Mouse (Mus musculus) kidney, embryonic 16.5 days (tissue): ENCODE data around the gene Foxn3. TPM values are rescaled to one million over a fixed set of nuclear protein-coding genes. Genes with fewer than 3 reads are reported as not detected.

ENCODE experiments used
- ATAC-seq: fragments of 200-750 bp; cut with Nextera tagmentation; 2 replicates; pipeline ENCODE4 v1.8.0; 2017; ENCODE audit warnings: moderate TSS enrichment; ENCODE audit not compliant: low FRiP score, low TSS enrichment
- H3K27ac ChIP-seq: fragments of 300-500 bp; sonication (generic); 2 replicates; pipeline ENCODE4 v1.5.1; 2014; ENCODE audit warnings: low read length
- H3K27me3 ChIP-seq: fragments of 300-500 bp; sonication (generic); 2 replicates; pipeline ENCODE4 v1.6.1; 2014; ENCODE audit warnings: low read length, control low read depth, mixed read lengths; ENCODE audit not compliant: insufficient read depth
- H3K36me3 ChIP-seq: fragments of 300-500 bp; sonication (generic); 2 replicates; pipeline ENCODE4 v1.6.1; 2014; ENCODE audit warnings: low read length, control low read depth, mixed read lengths; ENCODE audit not compliant: insufficient read depth
- H3K4me1 ChIP-seq: fragments of 300-500 bp; sonication (generic); 2 replicates; pipeline ENCODE4 v1.6.1; 2014; ENCODE audit warnings: low read length, control low read depth, mixed read lengths; ENCODE audit not compliant: insufficient read depth
- H3K4me2 ChIP-seq: fragments of 300-500 bp; sonication (generic); replicated peaks from 2 replicates; pipeline ENCODE4 v1.6.1; 2014; ENCODE audit warnings: low read depth, low read length
- H3K4me3 ChIP-seq: fragments of 300-500 bp; sonication (generic); 2 replicates; pipeline ENCODE4 v1.5.1; 2014; ENCODE audit warnings: mild to moderate bottlenecking, low read length
- H3K9ac ChIP-seq: fragments of 300-500 bp; sonication (generic); replicated peaks from 2 replicates; pipeline ENCODE4 v1.6.1; 2014; ENCODE audit warnings: low read length
- H3K9me3 ChIP-seq: fragments of 300-500 bp; sonication (generic); 2 replicates; pipeline ENCODE4 v1.6.1; 2016; ENCODE audit warnings: low read length, control low read depth
- WGBS: fragments of 180-500 bp; shearing (Covaris S2); extraction: QIAGEN DNeasy Blood & Tissue Kit; methylation state at CpG from one replicate; pipeline ENCODE4 v1.1.7; 2014; 5-methylcytosine and 5-hydroxymethylcytosine counted together
- polyA plus RNA-seq: library from polyadenylated mRNA; unstranded; fragments of >200 nt; fragmentation: Nextera tagmentation; extraction: Ambion mirVana; gene quantifications from 2 replicates; pipeline ENCODE4 v1.2.1, GENCODE M21; 2015

Gene Foxn3
- polyA plus RNA-seq, 1 experiment from 2014 or later, result 54.0 TPM

DNA sequence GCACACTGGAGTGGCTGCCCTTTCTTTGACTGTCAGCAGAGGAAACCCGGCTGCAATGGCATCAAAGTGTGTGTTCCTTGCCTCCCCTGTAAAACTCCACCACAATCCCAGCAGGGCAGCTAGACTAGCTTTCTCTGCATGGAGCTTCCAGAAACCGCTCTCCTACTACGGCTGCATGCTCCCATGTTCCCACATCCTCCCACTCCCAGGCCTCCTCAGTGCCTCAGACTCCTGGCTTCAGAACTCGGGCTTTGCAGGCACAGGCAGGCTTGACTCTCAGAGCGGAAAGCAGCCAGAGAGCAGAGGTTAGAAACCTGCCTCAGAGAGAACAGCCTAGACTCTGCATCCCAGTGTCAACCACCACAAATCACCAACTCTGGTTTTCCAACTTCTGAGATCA is 147.8 kb downstream of the Foxn3 start:
- Histone ChIP-seq H3K4me2 (no peak overlapping the region), H3K4me3 (no peak overlapping the region), H3K9ac (no peak overlapping the region), H3K9me3 (no peaks in the 10 kb centered on the region), H3K27ac (no peak overlapping the region), H3K36me3 (no peaks in the 10 kb centered on the region), H3K27me3 (no peaks in the 10 kb centered on the region), H3K4me1 (no peaks in the 10 kb centered on the region)
- WGBS, result 41% methylated on average over 5 of the region's 5 CpGs
- ATAC-seq, result no peak

DNA sequence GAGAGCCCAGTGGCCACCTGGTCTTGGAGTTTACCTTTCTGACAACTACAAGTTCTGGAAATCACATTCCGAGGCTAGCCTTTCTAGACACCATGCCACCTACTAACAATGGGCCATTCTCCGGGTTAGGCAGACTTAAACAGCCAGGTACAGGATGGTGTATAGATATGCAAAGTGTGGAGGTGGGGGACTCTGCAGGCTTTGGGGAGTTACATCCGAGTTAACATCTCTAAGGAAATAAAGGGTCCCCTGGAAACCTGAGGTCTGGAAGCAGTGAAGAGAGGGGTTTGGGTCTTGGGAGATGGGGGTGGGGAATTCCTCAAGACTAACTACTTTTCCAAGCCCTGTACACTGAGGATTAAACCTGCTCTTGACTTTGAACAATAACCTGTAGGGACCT is 150.9 kb downstream of the Foxn3 start:
- 54% methylated on average over 3 of the region's 3 CpGs for WGBS
- H3K9me3 ChIP-seq, result peaks cover 3% of the 10 kb centered on the region; the same call in 1 of the 2 replicates
- H3K4me1 ChIP-seq, result no peaks in the 10 kb centered on the region
- H3K36me3 ChIP-seq, result no peaks in the 10 kb centered on the region
- no peak overlapping the region for H3K4me2 ChIP-seq
- no peak for ATAC-seq
- no peaks in the 10 kb centered on the region for H3K27me3 ChIP-seq
- no peak overlapping the region for H3K9ac ChIP-seq
- H3K27ac ChIP-seq, result no peak overlapping the region
- H3K4me3 ChIP-seq, result no peak overlapping the region

GRCm38 (mm10) chr12:99412034-99412433 is 151.3 kb downstream of the Foxn3 start:
- ATAC-seq, result peak; percentile 76; the same call in 1 of the 2 replicates
- WGBS, result 34% methylated on average over 7 of the region's 7 CpGs
- no peaks in the 10 kb centered on the region for H3K4me1 ChIP-seq
- H3K4me2 ChIP-seq, result no peak overlapping the region
- no peak overlapping the region for H3K4me3 ChIP-seq
- no peak overlapping the region for H3K9ac ChIP-seq
- H3K27ac ChIP-seq, result no peak overlapping the region
- H3K36me3 ChIP-seq, result no peaks in the 10 kb centered on the region
- peaks cover 3% of the 10 kb centered on the region; the same call in 1 of the 2 replicates for H3K9me3 ChIP-seq
- no peaks in the 10 kb centered on the region for H3K27me3 ChIP-seq

DNA sequence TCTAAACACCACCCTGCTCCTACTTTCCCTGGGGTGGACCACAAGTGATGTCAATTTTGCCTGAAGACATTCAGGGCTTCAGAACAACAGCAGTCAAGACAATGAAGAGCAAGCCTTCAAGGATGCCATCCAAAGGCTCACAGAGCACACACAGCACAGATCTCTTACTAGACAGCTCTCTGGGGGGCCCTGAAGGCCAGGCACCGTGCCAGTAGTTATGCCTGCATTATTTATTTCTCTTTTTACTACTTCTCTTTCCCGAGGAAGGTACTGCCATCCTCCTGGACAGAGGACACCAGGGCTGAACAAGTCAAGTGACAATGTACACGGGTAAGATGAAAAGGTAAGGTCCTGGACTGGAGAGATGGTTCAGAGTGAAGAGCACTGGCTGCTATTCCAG is 154.7 kb downstream of the Foxn3 start:
- no peak overlapping the region for H3K4me3 ChIP-seq
- ATAC-seq, result no peak
- H3K9ac ChIP-seq, result no peak overlapping the region
- WGBS, result 57% methylated on average over 3 of the region's 3 CpGs
- H3K36me3 ChIP-seq, result no peaks in the 10 kb centered on the region
- no peaks in the 10 kb centered on the region for H3K4me1 ChIP-seq
- peaks cover 3% of the 10 kb centered on the region; the same call in 1 of the 2 replicates for H3K9me3 ChIP-seq
- no peak overlapping the region for H3K27ac ChIP-seq
- no peak overlapping the region for H3K4me2 ChIP-seq
- no peaks in the 10 kb centered on the region for H3K27me3 ChIP-seq

- 91% methylated on average over 16 of the region's 16 CpGs for WGBS
- H3K4me3 ChIP-seq, result no peak overlapping the region
Observed at GRCm38 (mm10) chr12:99408089-99408488, 155.3 kb downstream of the Foxn3 start.

DNA sequence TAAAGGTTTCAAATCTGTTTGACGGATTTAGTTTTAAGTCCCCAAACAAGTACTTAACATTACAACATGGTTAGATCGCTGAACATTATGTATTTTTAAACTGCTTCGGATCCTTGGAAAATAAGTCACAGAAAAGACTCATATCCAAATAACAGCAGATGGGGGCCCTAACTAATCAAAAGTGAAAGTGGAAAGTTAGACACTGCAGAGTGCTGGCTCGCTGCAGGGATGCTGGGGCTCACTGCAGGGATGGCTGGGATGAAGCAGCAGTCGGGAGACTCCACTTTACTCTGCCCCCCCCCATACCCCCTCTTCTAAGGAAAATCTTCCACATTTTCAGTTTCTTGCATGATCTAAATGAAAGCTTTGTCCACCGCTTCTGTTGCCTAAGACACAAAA is 156.1 kb downstream of the Foxn3 start:
- Histone ChIP-seq H3K36me3 (no peaks in the 10 kb centered on the region), H3K27ac (no peak overlapping the region), H3K27me3 (no peaks in the 10 kb centered on the region), H3K4me3 (0 out of 2 replicates have a peak overlapping the region, but pooled peaks have one; percentile 12), H3K4me2 (peak overlapping the region; percentile 34), H3K4me1 (no peaks in the 10 kb centered on the region), H3K9me3 (peaks cover 8% of the 10 kb centered on the region; the same call in 1 of the 2 replicates), H3K9ac (no peak overlapping the region)
- no peak for ATAC-seq
- WGBS, result 72% methylated on average over 6 of the region's 6 CpGs

More at GRCm38 (mm10) chr12:99408089-99408488, 155.3 kb downstream of the Foxn3 start:
- Histone ChIP-seq H3K9me3 (peaks cover 3% of the 10 kb centered on the region; the same call in 1 of the 2 replicates), H3K4me1 (no peaks in the 10 kb centered on the region), H3K27me3 (no peaks in the 10 kb centered on the region), H3K9ac (no peak overlapping the region), H3K27ac (no peak overlapping the region), H3K4me2 (no peak overlapping the region), H3K36me3 (no peaks in the 10 kb centered on the region)
- ATAC-seq, result no peak

DNA sequence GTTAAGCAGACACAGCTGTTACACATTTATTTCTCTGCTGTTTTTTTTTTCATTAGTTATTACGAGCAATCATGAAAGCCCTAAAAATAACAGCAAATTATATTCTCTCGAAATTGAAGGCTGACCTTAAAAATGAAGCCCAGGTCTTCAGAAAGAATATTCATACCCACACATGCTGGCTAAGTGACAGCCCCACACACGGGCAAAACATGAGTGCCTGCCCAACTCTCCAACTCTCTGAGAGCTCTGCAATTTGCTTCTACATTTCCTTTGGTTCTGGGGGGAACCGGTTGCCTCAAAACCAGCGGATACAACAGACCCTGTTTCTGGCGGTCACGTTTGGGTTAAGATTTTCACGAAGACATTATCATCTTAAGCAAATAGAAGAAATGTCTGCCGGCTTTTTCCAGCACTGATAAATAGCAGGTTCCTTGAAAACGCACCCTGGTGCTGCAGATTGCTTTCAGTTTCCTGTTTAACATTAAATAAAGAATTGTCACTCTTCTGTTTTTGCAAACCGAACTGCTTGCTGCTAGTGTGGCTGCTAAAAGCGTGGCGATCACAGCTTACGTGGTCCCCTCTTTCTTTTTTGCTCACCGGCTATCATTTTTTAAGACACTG is 156.6 kb downstream of the Foxn3 start:
- no peak overlapping the region for H3K27ac ChIP-seq
- H3K27me3 ChIP-seq, result no peaks in the 10 kb centered on the region
- no peak for ATAC-seq
- H3K4me2 ChIP-seq, result peak overlapping the region; percentile 34
- WGBS, result 49% methylated on average over 15 of the region's 15 CpGs
- H3K36me3 ChIP-seq, result no peaks in the 10 kb centered on the region
- no peaks in the 10 kb centered on the region for H3K4me1 ChIP-seq
- H3K4me3 ChIP-seq, result 0 out of 2 replicates have a peak overlapping the region, but pooled peaks have one; percentile 12
- peaks cover 8% of the 10 kb centered on the region; the same call in 1 of the 2 replicates for H3K9me3 ChIP-seq
- H3K9ac ChIP-seq, result no peak overlapping the region

DNA sequence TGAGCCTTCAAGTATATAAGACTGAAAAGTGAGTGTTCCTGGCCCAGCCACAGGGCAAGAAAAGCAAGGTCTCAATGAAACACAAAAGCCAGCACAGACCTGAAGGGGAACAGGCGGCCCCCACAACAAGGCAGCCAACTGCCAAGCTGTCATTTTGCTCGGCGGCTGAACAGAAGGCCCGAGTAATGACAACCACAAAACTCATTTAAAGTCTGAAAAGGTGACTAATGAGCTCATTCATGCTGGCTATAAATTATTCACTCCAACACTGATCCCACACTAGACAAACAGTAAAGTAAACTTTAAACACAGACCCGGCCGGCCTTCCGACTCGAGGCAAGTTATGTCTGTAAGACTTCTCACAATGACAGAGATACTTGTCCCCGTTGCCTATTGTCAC is 157.1 kb downstream of the Foxn3 start:
- H3K27me3 ChIP-seq, result no peaks in the 10 kb centered on the region
- H3K4me1 ChIP-seq, result no peaks in the 10 kb centered on the region
- no peak overlapping the region for H3K9ac ChIP-seq
- no peak overlapping the region for H3K4me2 ChIP-seq
- no peak overlapping the region for H3K4me3 ChIP-seq
- peak; percentile 82; the same call in 1 of the 2 replicates for ATAC-seq
- peaks cover 8% of the 10 kb centered on the region; the same call in 1 of the 2 replicates for H3K9me3 ChIP-seq
- no peak overlapping the region for H3K27ac ChIP-seq
- no peaks in the 10 kb centered on the region for H3K36me3 ChIP-seq
- WGBS, result 14% methylated on average over 9 of the region's 9 CpGs

GRCm38 (mm10) chr12:99405401-99405800 is 158.0 kb downstream of the Foxn3 start:
- no peak for ATAC-seq
- Histone ChIP-seq H3K36me3 (no peaks in the 10 kb centered on the region), H3K4me1 (no peaks in the 10 kb centered on the region), H3K9me3 (peaks cover 8% of the 10 kb centered on the region; the same call in 1 of the 2 replicates), H3K27me3 (no peaks in the 10 kb centered on the region), H3K4me2 (no peak overlapping the region), H3K9ac (no peak overlapping the region), H3K27ac (no peak overlapping the region), H3K4me3 (no peak overlapping the region)
- WGBS, result 84% methylated on average over 4 of the region's 4 CpGs

DNA sequence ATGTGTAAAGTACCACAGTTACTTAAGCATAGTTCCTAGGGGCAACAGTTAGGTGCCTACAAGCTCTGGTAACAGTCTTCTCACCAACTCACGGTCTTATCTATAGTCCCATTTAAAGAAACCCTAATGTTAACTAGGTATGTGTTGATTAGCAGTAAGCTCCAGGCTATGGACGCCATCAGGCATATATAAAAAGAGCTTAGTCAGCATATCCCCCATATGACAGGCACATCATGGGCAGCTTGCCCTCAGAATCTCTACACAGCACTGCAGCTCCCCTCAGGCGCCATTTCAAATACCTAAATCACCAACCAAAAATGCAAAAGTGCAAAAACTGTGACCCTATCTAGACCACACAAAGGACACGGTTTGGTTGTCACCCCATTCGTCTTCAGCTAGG is 160.4 kb downstream of the Foxn3 start:
- H3K9me3 ChIP-seq, result 0 out of 2 replicates have a peak, but pooled peaks cover 5% of the 10 kb centered on the region
- H3K9ac ChIP-seq, result no peak overlapping the region
- H3K27ac ChIP-seq, result no peak overlapping the region
- no peaks in the 10 kb centered on the region for H3K36me3 ChIP-seq
- no peaks in the 10 kb centered on the region for H3K27me3 ChIP-seq
- WGBS, result 91% methylated on average over 5 of the region's 5 CpGs
- H3K4me1 ChIP-seq, result no peaks in the 10 kb centered on the region
- no peak overlapping the region for H3K4me2 ChIP-seq
- no peak for ATAC-seq
- H3K4me3 ChIP-seq, result no peak overlapping the region
